Mouse (Mus musculus) myocyte (in vitro differentiated cells): Measurements from ENCODE around the gene Asic2. TPM values are rescaled to one million over a fixed set of nuclear protein-coding genes. Genes with fewer than 3 reads are reported as not detected.

Experiments used
- H3K27me3 ChIP-seq: one replicate; pipeline ENCODE4 v1.6.1; 2011; ENCODE audit not compliant: control insufficient read depth, insufficient read depth, insufficient read length
- H3K36me3 ChIP-seq: one replicate; pipeline ENCODE4 v1.6.1; 2011; ENCODE audit not compliant: control insufficient read depth, insufficient read depth
- H3K4me2 ChIP-seq: one replicate; pipeline ENCODE4 v1.6.1; 2011; ENCODE audit warnings: low read depth, control low read depth
- H3K4me3 ChIP-seq: one replicate; pipeline ENCODE4 v1.5.1; 2011; ENCODE audit warnings: mild to moderate bottlenecking, control low read depth, moderate library complexity
- H3K79me2 ChIP-seq: one replicate; pipeline ENCODE4 v1.6.1; 2011; ENCODE audit not compliant: control insufficient read depth, insufficient read depth
- H3ac ChIP-seq: one replicate; pipeline ENCODE4 v1.6.1; 2011; ENCODE audit not compliant: control insufficient read depth, insufficient read length
- CEBPB ChIP-seq: IDR thresholded peaks from 2 replicates; pipeline ENCODE4 v1.6.1; 2011; ENCODE audit warnings: mild to moderate bottlenecking, moderate library complexity; ENCODE audit not compliant: poor library complexity, insufficient read depth, severe bottlenecking
- E2F4 ChIP-seq: IDR thresholded peaks from one replicate; pipeline ENCODE4 v1.6.1; 2011; ENCODE audit warnings: mild to moderate bottlenecking, control low read depth, moderate library complexity; ENCODE audit not compliant: insufficient read depth
- MAX ChIP-seq: IDR thresholded peaks from one replicate; pipeline ENCODE4 v1.6.1; 2011; ENCODE audit warnings: low read depth, mild to moderate bottlenecking, control low read depth
- MYOD1 ChIP-seq, 3 experiments: IDR thresholded peaks; one replicate each; pipeline ENCODE4 v1.6.1; 2011; ENCODE audit warnings: control low read depth in 2 of 3, low read depth in 2 of 3, mild to moderate bottlenecking in 2 of 3, moderate library complexity in 1 of 3; ENCODE audit not compliant: insufficient read length in 2 of 3, control insufficient read depth in 1 of 3
- MYOG ChIP-seq, 3 experiments: IDR thresholded peaks; one replicate each; pipeline ENCODE4 v1.6.1; 2011; ENCODE audit warnings: control low read depth in 2 of 3, low read depth in 2 of 3, mild to moderate bottlenecking in 2 of 3; ENCODE audit not compliant: insufficient read length in 2 of 3, control insufficient read depth in 1 of 3, insufficient read depth in 1 of 3
- POLR2A ChIP-seq: IDR thresholded peaks from one replicate; pipeline ENCODE4 v1.6.1; 2011; ENCODE audit warnings: low read depth, mild to moderate bottlenecking, control low read depth, moderate library complexity; ENCODE audit not compliant: insufficient read length
- POLR2AphosphoS2 ChIP-seq: IDR thresholded peaks from one replicate; pipeline ENCODE4 v1.6.1; 2011; ENCODE audit warnings: low read depth, control low read depth; ENCODE audit not compliant: insufficient read length
- REST ChIP-seq: IDR thresholded peaks from one replicate; pipeline ENCODE4 v1.6.1; 2011; ENCODE audit warnings: mild to moderate bottlenecking, control low read depth, moderate library complexity; ENCODE audit not compliant: insufficient read depth, insufficient read length
- SRF ChIP-seq: IDR thresholded peaks from one replicate; pipeline ENCODE4 v1.6.1; 2011; ENCODE audit warnings: low read depth; ENCODE audit not compliant: control insufficient read depth, insufficient read length
- TCF12 ChIP-seq: IDR thresholded peaks from one replicate; pipeline ENCODE4 v1.6.1; 2011; ENCODE audit warnings: mild to moderate bottlenecking, control low read depth; ENCODE audit not compliant: poor library complexity, insufficient read depth, severe bottlenecking
- TCF3 ChIP-seq: IDR thresholded peaks from one replicate; pipeline ENCODE4 v1.6.1; 2011; ENCODE audit warnings: low read depth, control low read depth; ENCODE audit not compliant: insufficient read length
- USF1 ChIP-seq: IDR thresholded peaks from one replicate; pipeline ENCODE4 v1.6.1; 2011; ENCODE audit warnings: low read depth, mild to moderate bottlenecking, control low read depth, moderate library complexity
- polyA plus RNA-seq: library from polyadenylated mRNA; unstranded; fragments of >200 nt; fragmentation: generic; extraction: Trizol; gene quantifications from one replicate; pipeline ENCODE4 v1.2.1, GENCODE M21; 2012; ENCODE audit warnings: missing spikeins

Asic2 gene
- polyA plus RNA-seq, 1 experiment = not detected

- no peaks in the 10 kb centered on the region for H3K79me2 ChIP-seq
- no peaks in the 10 kb centered on the region for H3K36me3 ChIP-seq
- no peak overlapping the region for H3ac ChIP-seq
- H3K27me3 ChIP-seq = no peaks in the 10 kb centered on the region
- no peak overlapping the region for H3K4me2 ChIP-seq
- TF ChIP-seq REST (no peak), MAX (no peak), CEBPB (no peak), MYOG (IDR thresholded peaks at IDR 0.05; ENCODE audit: control insufficient read depth in 1 of 3, insufficient read depth in 1 of 3, insufficient read length in 2 of 3, low read depth in 2 of 3) (no peak), USF1 (no peak), POLR2A (no peak)
- H3K4me3 ChIP-seq = no peak overlapping the region
These were observed 835.6 kb downstream of the Asic2 start for GRCm38 (mm10) chr11:81132669-81133068.

- H3K4me2 ChIP-seq = no peak overlapping the region
- H3K4me3 ChIP-seq = no peak overlapping the region
- no peaks in the 10 kb centered on the region for H3K27me3 ChIP-seq
- no peak overlapping the region for H3ac ChIP-seq
- H3K36me3 ChIP-seq = no peaks in the 10 kb centered on the region
- TF ChIP-seq TCF12 (no peak), MYOG (IDR thresholded peaks at IDR 0.05; ENCODE audit: control insufficient read depth in 1 of 3, insufficient read depth in 1 of 3, insufficient read length in 2 of 3, low read depth in 2 of 3) (no peak), CEBPB (no peak), MAX (no peak), SRF (no peak), E2F4 (no peak), POLR2AphosphoS2 (no peak), REST (no peak), USF1 (no peak), POLR2A (no peak), MYOD1 (IDR thresholded peaks at IDR 0.05; ENCODE audit: control insufficient read depth in 1 of 3, insufficient read length in 2 of 3, low read depth in 2 of 3) (no peak), TCF3 (no peak)
- no peaks in the 10 kb centered on the region for H3K79me2 ChIP-seq
These were observed 843.9 kb downstream of the Asic2 start for GRCm38 (mm10) chr11:81124363-81124762.

- Histone ChIP-seq H3ac (no peak overlapping the region), H3K36me3 (no peaks in the 10 kb centered on the region), H3K27me3 (no peaks in the 10 kb centered on the region), H3K4me2 (no peak overlapping the region), H3K4me3 (no peak overlapping the region), H3K79me2 (no peaks in the 10 kb centered on the region)
- TF ChIP-seq CEBPB (no peak), MAX (no peak), REST (no peak), POLR2AphosphoS2 (no peak), E2F4 (no peak), SRF (no peak), TCF12 (no peak), MYOD1 (IDR thresholded peaks at IDR 0.05; ENCODE audit: control insufficient read depth in 1 of 3, insufficient read length in 2 of 3, low read depth in 2 of 3) (no peak), POLR2A (no peak), TCF3 (no peak), MYOG (IDR thresholded peaks at IDR 0.05; ENCODE audit: control insufficient read depth in 1 of 3, insufficient read depth in 1 of 3, insufficient read length in 2 of 3, low read depth in 2 of 3) (no peak), USF1 (no peak)
These were observed 848.2 kb downstream of the Asic2 start for GRCm38 (mm10) chr11:81120024-81120576.

- H3K36me3 ChIP-seq = no peaks in the 10 kb centered on the region
- H3K4me2 ChIP-seq = no peak overlapping the region
- TF ChIP-seq USF1 (no peak), TCF12 (no peak), MAX (no peak)
- no peak overlapping the region for H3ac ChIP-seq
- no peaks in the 10 kb centered on the region for H3K27me3 ChIP-seq
- H3K79me2 ChIP-seq = no peaks in the 10 kb centered on the region
- no peak overlapping the region for H3K4me3 ChIP-seq
These were observed 850.2 kb downstream of the Asic2 start for GRCm38 (mm10) chr11:81118055-81118454.

GRCm38 (mm10) chr11:81115666-81116065, 852.6 kb downstream of the Asic2 start:
- no peak for TF ChIP-seq MAX
- peak; percentile 92 for TF ChIP-seq REST
- no peaks in the 10 kb centered on the region for H3K79me2 ChIP-seq
- no peak overlapping the region for H3ac ChIP-seq
- no peaks in the 10 kb centered on the region for H3K36me3 ChIP-seq
- H3K4me2 ChIP-seq = no peak overlapping the region
- H3K4me3 ChIP-seq = no peak overlapping the region
- H3K27me3 ChIP-seq = no peaks in the 10 kb centered on the region

GRCm38 (mm10) chr11:81111626-81112025, 856.6 kb downstream of the Asic2 start:
- Histone ChIP-seq H3ac (no peak overlapping the region), H3K4me2 (no peak overlapping the region), H3K79me2 (no peaks in the 10 kb centered on the region), H3K36me3 (no peaks in the 10 kb centered on the region), H3K4me3 (no peak overlapping the region), H3K27me3 (peaks cover 7% of the 10 kb centered on the region)
- no peak for TF ChIP-seq MYOG (IDR thresholded peaks at IDR 0.05; ENCODE audit: control insufficient read depth in 1 of 3, insufficient read depth in 1 of 3, insufficient read length in 2 of 3, low read depth in 2 of 3)
- TF ChIP-seq TCF3 = no peak
